Mouse (Mus musculus): Measurements from ENCODE around the gene AW011738. TPM values are rescaled to one million over a fixed set of nuclear protein-coding genes. Genes with fewer than 3 reads are reported as not detected.

Gene AW011738
- total RNA-seq, 2 experiments from 2014 or later, result 0.12 to 0.62 TPM

GRCm38 (mm10) chr4:156197829-156198205, 5.3 kb upstream of the AW011738 start:
- ATAC-seq (replicated peaks; ENCODE audit: poor library complexity), result peak; percentile 70

GRCm38 (mm10) chr4:156200623-156201475, 2.3 kb upstream of the AW011738 start, which contains the start of gene Isg15:
Isg15 (minus strand) TSS chr4:156200818.
- peak; percentile 12; the same call in 1 of the 2 replicates for ATAC-seq (replicated peaks; ENCODE audit: poor library complexity)

GRCm38 (mm10) chr4:156202462-156202893, 626 bp upstream of the AW011738 start:
- peak; percentile 54 for ATAC-seq (replicated peaks; ENCODE audit: poor library complexity)

GRCm38 (mm10) chr4:156203413-156204131, 468 bp downstream of the AW011738 start:
- peak; percentile 15 for ATAC-seq (replicated peaks; ENCODE audit: poor library complexity)

GRCm38 (mm10) chr4:156208872-156209271, 5.8 kb downstream of the AW011738 start:
- no peak for ATAC-seq (replicated peaks; ENCODE audit: poor library complexity)

GRCm38 (mm10) chr4:156209963-156210635, 7.0 kb downstream of the AW011738 start:
- ATAC-seq (replicated peaks; ENCODE audit: poor library complexity), result peak; percentile 83

- no peak for ATAC-seq (replicated peaks; ENCODE audit: poor library complexity)
Measured at GRCm38 (mm10) chr4:156213134-156213533, 10.0 kb downstream of the AW011738 start.

- no peak for ATAC-seq (replicated peaks; ENCODE audit: poor library complexity)
Measured at GRCm38 (mm10) chr4:156215649-156216048, 12.5 kb downstream of the AW011738 start, which contains the start of gene Perm1. Perm1 (plus strand) TSS chr4:156215868.

- ATAC-seq (replicated peaks; ENCODE audit: poor library complexity), result no peak
Measured at GRCm38 (mm10) chr4:156216196-156216595, 13.1 kb downstream of the AW011738 start.

GRCm38 (mm10) chr4:156217022-156217669, 14.0 kb downstream of the AW011738 start:
- ATAC-seq (replicated peaks; ENCODE audit: poor library complexity), result no peak

- ATAC-seq (replicated peaks; ENCODE audit: poor library complexity), result no peak
Measured at GRCm38 (mm10) chr4:156217838-156218237, 14.7 kb downstream of the AW011738 start.

GRCm38 (mm10) chr4:156219936-156220335, 16.8 kb downstream of the AW011738 start:
- ATAC-seq (replicated peaks; ENCODE audit: poor library complexity), result no peak

- ATAC-seq (replicated peaks; ENCODE audit: poor library complexity), result no peak
Measured at GRCm38 (mm10) chr4:156224276-156224675, 21.2 kb downstream of the AW011738 start.

- peak; percentile 17; the same call in 1 of the 2 replicates for ATAC-seq (replicated peaks; ENCODE audit: poor library complexity)
Measured at GRCm38 (mm10) chr4:156227752-156228392, 24.8 kb downstream of the AW011738 start.

GRCm38 (mm10) chr4:156228393-156229024, 25.4 kb downstream of the AW011738 start:
- ATAC-seq (replicated peaks; ENCODE audit: poor library complexity), result peak; percentile 18; the same call in 1 of the 2 replicates

- no peak for ATAC-seq (replicated peaks; ENCODE audit: poor library complexity)
Measured at GRCm38 (mm10) chr4:156234021-156234501, 31.0 kb downstream of the AW011738 start.

GRCm38 (mm10) chr4:156234701-156235213, 31.7 kb downstream of the AW011738 start, which contains the start of gene Plekhn1:
Plekhn1 (minus strand) TSS chr4:156234857.
- ATAC-seq (replicated peaks; ENCODE audit: poor library complexity), result peak; percentile 30

- peak; percentile 26 for ATAC-seq (replicated peaks; ENCODE audit: poor library complexity)
Measured at GRCm38 (mm10) chr4:156235360-156235770, 32.3 kb downstream of the AW011738 start.
